Comparison of ENCODE assay signal across 8 mouse cellular contexts in genomic region chr10:4389036-4389435, GRCm38 (mm10). TPM values are rescaled to one million over a fixed set of nuclear protein-coding genes. Genes with fewer than 3 reads are reported as not detected.
DNase-seq lines count a peak whose midpoint lies in the region; ATAC-seq and TF ChIP-seq lines count a peak whose summit lies in the region.

No protein-coding gene starts in this region.

- H3K9me3 ChIP-seq in embryonic facial prominence, embryonic 11.5 days (replicated peaks; ENCODE audit: control insufficient read depth, low read length) = no peaks in the 10 kb centered on the region
- H3K9me3 ChIP-seq in limb, embryonic 10.5 days (replicated peaks) = no peaks in the 10 kb centered on the region

- H3K27me3 ChIP-seq in embryonic facial prominence, embryonic 11.5 days (ENCODE audit: control insufficient read depth, insufficient read depth, low read length) = no peaks in the 10 kb centered on the region
- no peaks in the 10 kb centered on the region for H3K27me3 ChIP-seq in limb, embryonic 10.5 days (ENCODE audit: low read depth, poor library complexity, severe bottlenecking)

- H3K27ac ChIP-seq in embryonic facial prominence, embryonic 11.5 days (replicated peaks; ENCODE audit: low read depth, low read length) = no peak overlapping the region
- H3K27ac ChIP-seq in limb, embryonic 10.5 days = 0 out of 2 replicates have a peak overlapping the region, but pooled peaks have one; percentile 99
- no peak overlapping the region for H3K27ac ChIP-seq in olfactory bulb, adult 2 months (ENCODE audit: insufficient read depth, low read depth, low read length)

- TF ChIP-seq POLR2A in lung, adult 2 months (IDR thresholded peaks at IDR 0.05; ENCODE audit: borderline replicate concordance, extremely low read depth, low read depth, low read length) = no peak
- no peak for TF ChIP-seq POLR2A in olfactory bulb, adult 2 months (IDR thresholded peaks at IDR 0.05; ENCODE audit: insufficient read depth, low read depth, low read length)

- peak overlapping the region; percentile 98 for H3K9ac ChIP-seq in embryonic facial prominence, embryonic 11.5 days (replicated peaks; ENCODE audit: low read length)

- peak overlapping the region; percentile 84 for H3K4me2 ChIP-seq in embryonic facial prominence, embryonic 11.5 days (ENCODE audit: low read depth, low read length)

- no peak for DNase-seq in lung, adult 2 months
- DNase-seq in lung, postnatal 4 days = no peak
- no peak for DNase-seq in embryonic facial prominence, embryonic 11.5 days (ENCODE audit: low spot score)
- no peak for DNase-seq in limb, embryonic 10.5 days (ENCODE audit: low spot score)
- no peak for DNase-seq in right cerebral cortex, postnatal 4 days
- no peak for DNase-seq in thymus, adult 18-20 months
- DNase-seq in frontal cortex, postnatal 36 days (ENCODE audit: low spot score in 2 of 2) = no peak

- H3K4me3 ChIP-seq in lung, adult 2 months (replicated peaks; ENCODE audit: extremely low read depth, low read depth, low read length) = peak overlapping the region; percentile 19
- peak overlapping the region; percentile 97 for H3K4me3 ChIP-seq in embryonic facial prominence, embryonic 11.5 days (ENCODE audit: low read depth, low read length)
- peak overlapping the region; percentile 94 for H3K4me3 ChIP-seq in limb, embryonic 10.5 days
- peak overlapping the region; percentile 12; the same call in 1 of the 2 replicates for H3K4me3 ChIP-seq in olfactory bulb, adult 2 months (ENCODE audit: insufficient read depth, low read depth, low read length)

- H3K4me1 ChIP-seq in lung, adult 2 months (ENCODE audit: control insufficient read depth, insufficient read depth, low read length) = peaks cover 22% of the 10 kb centered on the region
- H3K4me1 ChIP-seq in embryonic facial prominence, embryonic 11.5 days (ENCODE audit: control insufficient read depth, insufficient read depth, low read length) = peaks cover 2% of the 10 kb centered on the region; the same call in 1 of the 2 replicates
- H3K4me1 ChIP-seq in limb, embryonic 10.5 days = peaks cover 31% of the 10 kb centered on the region
- H3K4me1 ChIP-seq in olfactory bulb, adult 2 months (ENCODE audit: control insufficient read depth, insufficient read depth, low read length) = peaks cover 10% of the 10 kb centered on the region

- no peak for TF ChIP-seq CTCF in lung, adult 2 months (IDR thresholded peaks at IDR 0.05; ENCODE audit: insufficient read depth, low read length)
- TF ChIP-seq CTCF in olfactory bulb, adult 2 months (IDR thresholded peaks at IDR 0.05; ENCODE audit: insufficient read depth, low read depth, low read length) = no peak

- ATAC-seq in embryonic facial prominence, embryonic 11.5 days (replicated peaks; ENCODE audit: insufficient number of reproducible peaks, low FRiP score, low TSS enrichment, low read depth) = no peak

- WGBS in lung, adult 2 months = 3% methylated on average over 10 of the region's 10 CpGs
- 33% methylated on average over 10 of the region's 10 CpGs for WGBS in embryonic facial prominence, embryonic 11.5 days
- WGBS in limb, embryonic 10.5 days = 24% methylated on average over 10 of the region's 10 CpGs
- 5% methylated on average over 10 of the region's 10 CpGs for WGBS in olfactory bulb, adult 2 months

- no peaks in the 10 kb centered on the region for H3K36me3 ChIP-seq in embryonic facial prominence, embryonic 11.5 days (replicated peaks; ENCODE audit: control insufficient read depth, insufficient read depth, low read depth, low read length)
- H3K36me3 ChIP-seq in limb, embryonic 10.5 days = peaks cover 25% of the 10 kb centered on the region

RNA-seq across cellular contexts. Expression of gene Zbtb2, which starts 1.1 kb away (rescaled TPM):
- 8.8 and 9.9 TPM in 2 replicates for polyA plus RNA-seq in lung, adult 2 months (2012; rRNA removed)
- 20.3 and 23.3 TPM in 2 replicates for polyA plus RNA-seq in embryonic facial prominence, embryonic 11.5 days (2014; fragmentation: Nextera tagmentation; extraction: Ambion mirVana)
- polyA plus RNA-seq in limb, embryonic 10.5 days (2016; fragmentation: Nextera tagmentation; extraction: Ambion mirVana) = 21.5 and 23.1 TPM in 2 replicates
- not detected in 2 replicates for polyA plus RNA-seq in olfactory bulb, adult 2 months (2012; ENCODE audit: insufficient read depth, insufficient read length, low replicate concordance, missing spikeins)

RNA-seq across cellular contexts. Expression of gene Rmnd1, which starts 43.2 kb away (rescaled TPM):
- polyA plus RNA-seq in lung, adult 2 months (2012; rRNA removed) = 11.1 and 16.5 TPM in 2 replicates
- polyA plus RNA-seq in embryonic facial prominence, embryonic 11.5 days (2014; fragmentation: Nextera tagmentation; extraction: Ambion mirVana) = 52.7 and 53.0 TPM in 2 replicates
- 49.2 and 55.1 TPM in 2 replicates for polyA plus RNA-seq in limb, embryonic 10.5 days (2016; fragmentation: Nextera tagmentation; extraction: Ambion mirVana)
- not detected in 2 replicates for polyA plus RNA-seq in olfactory bulb, adult 2 months (2012; ENCODE audit: insufficient read depth, insufficient read length, low replicate concordance, missing spikeins)

RNA-seq across cellular contexts. Expression of gene Armt1, which starts 43.2 kb away (rescaled TPM):
- 4.3 and 7.2 TPM in 2 replicates for polyA plus RNA-seq in lung, adult 2 months (2012; rRNA removed)
- polyA plus RNA-seq in embryonic facial prominence, embryonic 11.5 days (2014; fragmentation: Nextera tagmentation; extraction: Ambion mirVana) = 25.5 and 29.3 TPM in 2 replicates
- polyA plus RNA-seq in limb, embryonic 10.5 days (2016; fragmentation: Nextera tagmentation; extraction: Ambion mirVana) = 30.7 and 33.6 TPM in 2 replicates
- polyA plus RNA-seq in olfactory bulb, adult 2 months (2012; ENCODE audit: insufficient read depth, insufficient read length, low replicate concordance, missing spikeins) = 333 TPM in 1 of 2 replicates, not detected in the other

Comparison
In these comparisons a context has a peak if more than half of its experiments do, and no peak if none do; other contexts are left out.
1. H3K4me3 ChIP-seq: peak in every context shown above with its lines; median percentile 97 in embryonic facial prominence, embryonic 11.5 days; 94 in limb, embryonic 10.5 days; 19 in lung, adult 2 months; 12 in olfactory bulb, adult 2 months.